Mouse (Mus musculus) retina, embryonic 14.5 days (tissue): ENCODE data around the gene Rhox2h.
"Not testable (repeated sequence)": the region's sequence is repeated elsewhere in the genome, so short reads cannot be mapped to it uniquely, and the experiment has no call there.

Experiments
- DNase-seq: peaks from one replicate; pipeline ENCODE4 v3.0.0-alpha.2; 2015; ENCODE audit warnings: low spot score

The Rhox2h gene

GRCm38 (mm10) chrX:37673177-37673576 lies at the start of gene Rhox2h:
Rhox2h (minus strand) TSS chrX:37673277.
- DNase-seq: not testable (repeated sequence)

GRCm38 (mm10) chrX:37701821-37702387 lies 28.8 kb upstream of the Rhox2h start:
- no peak for DNase-seq

GRCm38 (mm10) chrX:37692261-37692660 lies 19.2 kb upstream of the Rhox2h start:
- no peak for DNase-seq

- DNase-seq: no peak
Observed at GRCm38 (mm10) chrX:37683031-37683715, 10.1 kb upstream of the Rhox2h start.

DNA sequence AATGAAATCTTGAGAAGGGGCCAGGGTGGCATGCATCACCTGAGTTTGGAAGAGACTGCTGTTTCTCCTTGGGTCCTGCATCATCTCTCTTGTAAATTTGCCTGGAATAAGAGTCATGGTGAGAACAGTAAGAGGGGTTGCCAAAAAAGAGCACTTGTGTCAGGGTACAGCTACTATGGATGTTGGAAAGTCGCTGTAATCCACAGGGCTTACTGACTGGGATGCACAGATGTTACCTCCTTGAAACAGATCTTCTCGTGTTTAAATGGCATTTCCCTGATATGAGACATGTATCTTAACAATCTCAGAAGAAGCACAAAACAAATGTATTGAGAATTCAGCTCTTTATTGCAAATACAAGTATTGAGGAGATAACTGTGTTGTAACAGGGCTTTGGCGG lies 4.4 kb downstream of the Rhox2h start, which contains the start of gene Rhox3h:
TSS of gene Rhox3h (minus strand) at position 101 of the 400 bp plus-strand sequence.
- not testable (repeated sequence) for DNase-seq

DNA sequence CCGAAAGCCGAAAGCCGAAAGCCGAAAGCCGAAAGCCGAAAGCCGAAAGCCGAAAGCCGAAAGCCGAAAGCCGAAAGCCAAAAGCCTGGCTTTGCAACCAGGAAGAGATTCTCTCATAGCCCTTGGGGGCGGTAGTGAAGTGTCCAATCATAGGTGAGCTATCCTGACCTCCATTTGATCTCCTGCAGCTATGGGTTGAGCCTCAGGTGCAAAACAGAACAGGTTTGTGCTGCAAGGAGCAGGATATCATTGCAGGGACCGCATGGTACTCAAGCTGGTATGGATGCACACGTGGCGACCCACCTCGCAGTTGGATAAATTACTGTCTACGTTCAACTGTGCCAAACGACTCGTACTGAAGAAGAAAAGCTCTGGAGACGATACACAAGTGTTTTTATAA lies 21.9 kb downstream of the Rhox2h start, which contains the start of gene Rhox4g:
TSS of gene Rhox4g (minus strand) at position 101 of the 400 bp plus-strand sequence.
- not testable (repeated sequence) for DNase-seq

GRCm38 (mm10) chrX:37643370-37643769 lies 29.7 kb downstream of the Rhox2h start, which contains the start of gene Rhox2g:
Rhox2g (minus strand) TSS chrX:37643470.
- not testable (repeated sequence) for DNase-seq

GRCm38 (mm10) chrX:37628512-37628911 lies 44.6 kb downstream of the Rhox2h start, which contains the start of gene Rhox3g:
Rhox3g (minus strand) TSS chrX:37628612.
- DNase-seq: not testable (repeated sequence)
